Mouse (Mus musculus): Measurements from ENCODE around the gene Mrpl54. TPM values are rescaled to one million over a fixed set of nuclear protein-coding genes. Genes with fewer than 3 reads are reported as not detected.
"Not testable (repeated sequence)": the region's sequence is repeated elsewhere in the genome, so short reads cannot be mapped to it uniquely, and the experiment has no call there.

Gene Mrpl54
- polyA plus RNA-seq, 1 experiment, result 61.1 TPM

- TF ChIP-seq CTCF (IDR thresholded peaks at IDR 0.05; ENCODE audit: extremely low read depth, insufficient read depth, low read length) (no peak), POLR2A (IDR thresholded peaks at IDR 0.05; ENCODE audit: extremely low read depth, insufficient read depth, low read length) (no peak)
- H3K27ac ChIP-seq (ENCODE audit: insufficient read depth, low read length), result no peak overlapping the region
- H3K4me3 ChIP-seq (ENCODE audit: insufficient read depth, low read length), result peak overlapping the region; percentile 44
- H3K4me1 ChIP-seq (ENCODE audit: control insufficient read depth, insufficient read depth, low read length), result peaks cover 6% of the 10 kb centered on the region; the same call in 1 of the 2 replicates
Measured at GRCm38 (mm10) chr10:81233226-81233585, 33.5 kb downstream of the Mrpl54 start.

GRCm38 (mm10) chr10:81232580-81233225 is 34.0 kb downstream of the Mrpl54 start, which contains the start of gene Zfr2:
Zfr2 (plus strand) TSS chr10:81233155.
- H3K4me1 ChIP-seq (ENCODE audit: control insufficient read depth, insufficient read depth, low read length), result peaks cover 6% of the 10 kb centered on the region; the same call in 1 of the 2 replicates
- no peak within 1 kb of the TSS for H3K27ac ChIP-seq (ENCODE audit: insufficient read depth, low read length)
- peak within 1 kb of the TSS; percentile 44 for H3K4me3 ChIP-seq (ENCODE audit: insufficient read depth, low read length)
- TF ChIP-seq POLR2A (IDR thresholded peaks at IDR 0.05; ENCODE audit: extremely low read depth, insufficient read depth, low read length), result peak; percentile 82
- TF ChIP-seq CTCF (IDR thresholded peaks at IDR 0.05; ENCODE audit: extremely low read depth, insufficient read depth, low read length), result no peak

GRCm38 (mm10) chr10:81231436-81231835 is 35.3 kb downstream of the Mrpl54 start:
- no peak for TF ChIP-seq CTCF (IDR thresholded peaks at IDR 0.05; ENCODE audit: extremely low read depth, insufficient read depth, low read length)
- no peak for TF ChIP-seq POLR2A (IDR thresholded peaks at IDR 0.05; ENCODE audit: extremely low read depth, insufficient read depth, low read length)
- peaks cover 6% of the 10 kb centered on the region; the same call in 1 of the 2 replicates for H3K4me1 ChIP-seq (ENCODE audit: control insufficient read depth, insufficient read depth, low read length)
- peak overlapping the region; percentile 36; the same call in 1 of the 2 replicates for H3K27ac ChIP-seq (ENCODE audit: insufficient read depth, low read length)
- peak overlapping the region; percentile 95 for H3K4me3 ChIP-seq (ENCODE audit: insufficient read depth, low read length)

GRCm38 (mm10) chr10:81230438-81231332 is 36.0 kb downstream of the Mrpl54 start, which contains the start of gene Atcay:
Atcay (minus strand) TSS chr10:81230833.
- H3K4me1 ChIP-seq (ENCODE audit: control insufficient read depth, insufficient read depth, low read length), result peaks cover 6% of the 10 kb centered on the region; the same call in 1 of the 2 replicates
- TF ChIP-seq POLR2A (IDR thresholded peaks at IDR 0.05; ENCODE audit: extremely low read depth, insufficient read depth, low read length), result peak; percentile 98
- peak; percentile 61 for TF ChIP-seq CTCF (IDR thresholded peaks at IDR 0.05; ENCODE audit: extremely low read depth, insufficient read depth, low read length)
- peak within 1 kb of the TSS; percentile 95 for H3K4me3 ChIP-seq (ENCODE audit: insufficient read depth, low read length)
- peak within 1 kb of the TSS; percentile 95 for H3K27ac ChIP-seq (ENCODE audit: insufficient read depth, low read length)

GRCm38 (mm10) chr10:81229735-81230437 is 36.8 kb downstream of the Mrpl54 start:
- H3K27ac ChIP-seq (ENCODE audit: insufficient read depth, low read length), result peak overlapping the region; percentile 95
- no peak for TF ChIP-seq CTCF (IDR thresholded peaks at IDR 0.05; ENCODE audit: extremely low read depth, insufficient read depth, low read length)
- TF ChIP-seq POLR2A (IDR thresholded peaks at IDR 0.05; ENCODE audit: extremely low read depth, insufficient read depth, low read length), result 0 out of 2 replicates have a peak, but pooled peaks have one; percentile 27
- peaks cover 6% of the 10 kb centered on the region; the same call in 1 of the 2 replicates for H3K4me1 ChIP-seq (ENCODE audit: control insufficient read depth, insufficient read depth, low read length)
- H3K4me3 ChIP-seq (ENCODE audit: insufficient read depth, low read length), result peak overlapping the region; percentile 95

- H3K4me1 ChIP-seq (ENCODE audit: control insufficient read depth, insufficient read depth, low read length); H3K27ac ChIP-seq (ENCODE audit: insufficient read depth, low read length); H3K4me3 ChIP-seq (ENCODE audit: insufficient read depth, low read length): not testable (repeated sequence)
Measured at GRCm38 (mm10) chr10:81223731-81224130, 43.0 kb downstream of the Mrpl54 start.

GRCm38 (mm10) chr10:81221402-81222015 is 45.2 kb downstream of the Mrpl54 start:
- no peaks in the 10 kb centered on the region for H3K4me1 ChIP-seq (ENCODE audit: control insufficient read depth, insufficient read depth, low read length)
- H3K4me3 ChIP-seq (ENCODE audit: insufficient read depth, low read length), result no peak overlapping the region
- no peak overlapping the region for H3K27ac ChIP-seq (ENCODE audit: insufficient read depth, low read length)
- no peak for TF ChIP-seq POLR2A (IDR thresholded peaks at IDR 0.05; ENCODE audit: extremely low read depth, insufficient read depth, low read length)
- TF ChIP-seq CTCF (IDR thresholded peaks at IDR 0.05; ENCODE audit: extremely low read depth, insufficient read depth, low read length), result no peak

- Histone ChIP-seq H3K27ac (ENCODE audit: insufficient read depth, low read length) (no peak overlapping the region), H3K4me1 (ENCODE audit: control insufficient read depth, insufficient read depth, low read length) (no peaks in the 10 kb centered on the region), H3K4me3 (ENCODE audit: insufficient read depth, low read length) (no peak overlapping the region)
- peak; percentile 80 for TF ChIP-seq CTCF (IDR thresholded peaks at IDR 0.05; ENCODE audit: extremely low read depth, insufficient read depth, low read length)
- TF ChIP-seq POLR2A (IDR thresholded peaks at IDR 0.05; ENCODE audit: extremely low read depth, insufficient read depth, low read length), result no peak
Measured at GRCm38 (mm10) chr10:81217964-81218363, 48.8 kb downstream of the Mrpl54 start.

GRCm38 (mm10) chr10:81217267-81217666 is 49.5 kb downstream of the Mrpl54 start:
- not testable (repeated sequence) for H3K27ac ChIP-seq (ENCODE audit: insufficient read depth, low read length); H3K4me1 ChIP-seq (ENCODE audit: control insufficient read depth, insufficient read depth, low read length); H3K4me3 ChIP-seq (ENCODE audit: insufficient read depth, low read length)
- TF ChIP-seq CTCF (IDR thresholded peaks at IDR 0.05; ENCODE audit: extremely low read depth, insufficient read depth, low read length), result peak; percentile 45

Measured in cortical plate, adult 2 months (tissue).